Mouse (Mus musculus) heart, postnatal 0 days (tissue): ENCODE results near the gene Vdac2. TPM values are rescaled to one million over a fixed set of nuclear protein-coding genes. Genes with fewer than 3 reads are reported as not detected.
A peak's percentile ranks its signal among the peaks of the same experiment; 100 is the strongest.

Experiments used
- ATAC-seq: fragments of 200-750 bp; cut with Nextera tagmentation; 2 replicates; pipeline ENCODE4 v1.8.0; 2017; ENCODE audit warnings: low read depth, moderate number of reproducible peaks, moderate library complexity; ENCODE audit not compliant: insufficient read depth
- DNase-seq: peaks from one replicate; pipeline ENCODE4 v3.0.0-alpha.2; 2016; ENCODE audit warnings: low spot score
- H3K27ac ChIP-seq: fragments of 300-500 bp; sonication (generic); 2 replicates; pipeline ENCODE4 v1.5.1; 2014; ENCODE audit warnings: low read depth, mild to moderate bottlenecking
- H3K27me3 ChIP-seq: fragments of 300-500 bp; sonication (generic); 2 replicates; pipeline ENCODE4 v1.6.1; 2014; ENCODE audit warnings: low read length, mixed read lengths; ENCODE audit not compliant: control insufficient read depth, insufficient read depth
- H3K36me3 ChIP-seq: fragments of 300-500 bp; sonication (generic); replicated peaks from 2 replicates; pipeline ENCODE4 v1.6.1; 2014; ENCODE audit warnings: low read length, mixed read lengths; ENCODE audit not compliant: control insufficient read depth, insufficient read depth
- H3K4me1 ChIP-seq: fragments of 300-500 bp; sonication (generic); 2 replicates; pipeline ENCODE4 v1.6.1; 2014; ENCODE audit warnings: antibody characterized with exemption; ENCODE audit not compliant: control insufficient read depth, insufficient read depth
- H3K4me2 ChIP-seq: fragments of 300-500 bp; sonication (generic); 2 replicates; pipeline ENCODE4 v1.6.1; 2014; ENCODE audit warnings: low read depth, mild to moderate bottlenecking, low read length, moderate library complexity
- H3K4me3 ChIP-seq: fragments of 300-500 bp; sonication (generic); 2 replicates; pipeline ENCODE4 v1.5.1; 2014; ENCODE audit warnings: low read depth, low read length
- H3K9ac ChIP-seq: fragments of 300-500 bp; sonication (generic); replicated peaks from 2 replicates; pipeline ENCODE4 v1.6.1; 2014; ENCODE audit warnings: low read depth, low read length, mixed read lengths
- H3K9me3 ChIP-seq: fragments of 300-500 bp; sonication (generic); replicated peaks from 2 replicates; pipeline ENCODE4 v1.6.1; 2016; ENCODE audit warnings: low read length; ENCODE audit not compliant: control insufficient read depth
- CTCF ChIP-seq: IDR thresholded peaks from 2 replicates; pipeline ENCODE4 v1.5.1; 2016; ENCODE audit warnings: antibody characterized with exemption, control low read depth, low read depth
- EP300 ChIP-seq: IDR thresholded peaks from 2 replicates; pipeline ENCODE4 v1.6.1; 2016; ENCODE audit warnings: antibody characterized with exemption, low read depth
- WGBS: fragments of 180-500 bp; shearing (Covaris S2); extraction: QIAGEN DNeasy Blood & Tissue Kit; methylation state at CpG from one replicate; pipeline ENCODE4 v1.1.7; 2014; 5-methylcytosine and 5-hydroxymethylcytosine counted together
- polyA plus RNA-seq: library from polyadenylated mRNA; unstranded; fragments of >200 nt; fragmentation: Nextera tagmentation; extraction: Ambion mirVana; gene quantifications from 2 replicates; pipeline ENCODE4 v1.2.1, GENCODE M21; 2015
- total RNA-seq: library from RNA; depleted of rRNA; stranded (reverse); fragments of >200 nt; gene quantifications from 2 replicates; pipeline ENCODE4 v1.2.3, GENCODE M21; 2014; ENCODE audit warnings: low replicate concordance; rRNA removed

Vdac2 gene
- total and polyA plus RNA-seq, 2 experiments from 2014 or later, result 619 to 663 TPM

DNA sequence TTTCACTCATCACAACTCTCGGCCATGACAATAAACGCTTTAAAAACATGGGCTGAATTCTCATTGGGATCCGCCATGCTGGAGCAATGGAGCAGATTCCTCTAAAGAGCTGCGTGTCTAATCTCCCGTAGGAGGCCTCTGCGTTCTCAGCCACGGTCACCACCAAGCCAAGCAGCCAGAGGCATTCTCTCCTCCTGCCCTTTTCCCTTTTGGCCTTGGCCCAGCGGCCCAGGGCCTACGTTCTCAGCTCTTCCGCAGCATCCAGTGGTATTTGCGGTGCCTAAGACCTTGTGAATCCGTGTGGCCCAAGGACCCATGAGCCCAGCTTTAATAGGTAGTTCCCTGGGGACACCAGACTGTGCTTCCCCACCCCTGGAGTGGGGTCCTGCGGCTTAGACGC lies 31.8 kb downstream of the Vdac2 start:
- Histone ChIP-seq H3K9me3 (no peaks in the 10 kb centered on the region), H3K4me2 (no peak overlapping the region), H3K27me3 (no peaks in the 10 kb centered on the region), H3K4me3 (no peak overlapping the region), H3K9ac (no peak overlapping the region), H3K36me3 (no peaks in the 10 kb centered on the region), H3K4me1 (peaks cover 12% of the 10 kb centered on the region), H3K27ac (no peak overlapping the region)
- no peak for DNase-seq
- no peak for ATAC-seq
- TF ChIP-seq CTCF (no peak), EP300 (no peak)
- 78% methylated on average over 14 of the region's 14 CpGs for WGBS

DNA sequence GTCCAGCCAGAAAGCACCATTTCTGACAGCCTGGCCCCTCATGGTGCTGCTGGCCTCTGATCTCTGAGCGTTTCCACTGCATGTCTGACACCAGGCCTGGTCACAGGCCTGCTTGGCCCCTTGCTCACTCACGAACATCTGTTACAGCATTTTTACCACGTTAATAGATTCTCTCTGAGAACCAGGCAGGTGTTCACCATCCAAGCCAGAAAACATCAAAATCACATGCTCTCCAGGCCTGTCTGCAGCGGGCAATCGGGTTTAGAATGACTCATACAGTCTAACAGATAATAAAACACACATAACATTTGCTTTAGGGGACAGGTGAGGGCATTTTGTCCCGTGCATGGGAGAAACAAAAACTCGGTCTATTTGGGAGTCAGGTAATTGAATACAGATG lies 41.3 kb downstream of the Vdac2 start:
- TF ChIP-seq EP300 (no peak), CTCF (no peak)
- H3K4me3 ChIP-seq, result no peak overlapping the region
- no peak for DNase-seq
- no peaks in the 10 kb centered on the region for H3K4me1 ChIP-seq
- H3K27me3 ChIP-seq, result no peaks in the 10 kb centered on the region
- no peaks in the 10 kb centered on the region for H3K9me3 ChIP-seq
- WGBS, result 55% methylated on average over 7 of the region's 7 CpGs
- H3K36me3 ChIP-seq, result no peaks in the 10 kb centered on the region
- H3K4me2 ChIP-seq, result no peak overlapping the region
- ATAC-seq, result no peak
- no peak overlapping the region for H3K27ac ChIP-seq
- no peak overlapping the region for H3K9ac ChIP-seq

DNA sequence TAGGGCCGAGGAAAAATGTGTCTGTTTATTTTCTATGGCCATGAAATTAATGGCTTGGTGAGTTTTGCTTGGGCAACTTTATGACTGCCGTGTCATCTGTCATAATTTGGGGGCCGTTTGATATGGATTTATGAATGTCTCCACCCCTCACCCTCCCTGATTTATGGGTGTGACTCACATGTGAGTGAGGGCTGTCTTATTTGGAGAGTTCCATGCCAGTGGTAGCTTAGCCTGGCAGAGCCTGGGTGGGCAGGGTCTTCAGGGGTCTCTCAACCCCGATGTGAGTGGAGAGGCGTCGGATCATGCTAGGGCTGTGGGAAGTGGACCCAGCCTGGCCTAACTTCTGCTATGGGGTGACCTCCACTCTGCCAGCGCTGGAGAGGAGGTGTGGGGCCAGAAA lies 41.8 kb downstream of the Vdac2 start:
- Histone ChIP-seq H3K4me3 (no peak overlapping the region), H3K9ac (no peak overlapping the region), H3K27ac (no peak overlapping the region), H3K27me3 (no peaks in the 10 kb centered on the region), H3K36me3 (no peaks in the 10 kb centered on the region), H3K4me1 (no peaks in the 10 kb centered on the region), H3K4me2 (no peak overlapping the region), H3K9me3 (no peaks in the 10 kb centered on the region)
- DNase-seq (no peak), ATAC-seq (no peak)
- no peak for TF ChIP-seq CTCF
- TF ChIP-seq EP300, result no peak
- WGBS, result 86% methylated on average over 7 of the region's 7 CpGs

- ATAC-seq (no peak), DNase-seq (no peak)
- TF ChIP-seq EP300, result no peak
- TF ChIP-seq CTCF, result no peak
- Histone ChIP-seq H3K4me3 (no peak overlapping the region), H3K9ac (no peak overlapping the region), H3K27me3 (no peaks in the 10 kb centered on the region), H3K4me1 (no peaks in the 10 kb centered on the region), H3K27ac (no peak overlapping the region), H3K9me3 (no peaks in the 10 kb centered on the region), H3K4me2 (no peak overlapping the region), H3K36me3 (no peaks in the 10 kb centered on the region)
- WGBS, result 69% methylated on average over 2 of the region's 2 CpGs
These were observed 65.4 kb downstream of the Vdac2 start for GRCm38 (mm10) chr14:21890430-21890829.

DNA sequence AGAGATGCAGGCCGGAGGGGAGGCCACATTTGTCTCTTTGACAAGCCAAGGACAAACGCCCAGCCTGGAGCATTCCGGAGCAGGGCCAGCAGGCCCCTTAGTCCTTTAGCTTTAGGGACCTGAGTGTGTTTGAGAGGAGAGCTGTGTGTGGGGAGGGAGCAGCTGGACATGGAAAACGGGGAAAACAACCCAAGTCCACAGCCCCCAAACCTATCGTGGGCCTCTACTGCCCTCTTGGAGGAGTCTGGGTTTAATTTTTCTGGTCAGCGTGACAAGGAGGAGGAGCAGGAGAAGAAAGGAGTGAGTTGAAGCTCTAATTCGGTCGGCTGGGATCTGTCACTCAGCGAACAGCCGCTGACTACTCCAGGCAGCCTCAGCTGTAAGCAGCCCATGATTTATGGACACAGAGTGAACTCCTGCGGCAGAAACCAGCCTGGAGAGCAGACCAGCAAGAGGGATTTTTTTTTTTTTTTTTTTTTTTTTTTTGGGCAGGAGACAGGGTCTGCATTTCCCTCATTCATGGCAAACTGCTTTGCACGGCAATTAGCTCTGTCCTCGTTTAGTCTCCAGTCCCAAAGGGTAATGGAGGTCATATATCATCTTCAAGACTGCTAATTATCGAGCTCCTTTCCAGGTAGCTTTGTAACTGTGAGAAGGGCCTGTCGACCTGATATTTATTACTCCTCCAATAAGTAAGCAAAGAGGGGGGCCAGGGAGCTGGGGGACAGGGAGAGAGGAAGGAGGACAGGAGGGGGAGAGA lies 66.7 kb downstream of the Vdac2 start:
- 22% methylated on average over 15 of the region's 15 CpGs for WGBS
- Histone ChIP-seq H3K9me3 (no peaks in the 10 kb centered on the region), H3K4me3 (no peak overlapping the region), H3K4me1 (no peaks in the 10 kb centered on the region), H3K9ac (no peak overlapping the region), H3K27me3 (no peaks in the 10 kb centered on the region), H3K36me3 (no peaks in the 10 kb centered on the region), H3K27ac (no peak overlapping the region), H3K4me2 (peak overlapping the region; percentile 33)
- peak; percentile 71 for ATAC-seq
- no peak for TF ChIP-seq EP300
- TF ChIP-seq CTCF, result no peak
- DNase-seq, result peak; percentile 16

DNA sequence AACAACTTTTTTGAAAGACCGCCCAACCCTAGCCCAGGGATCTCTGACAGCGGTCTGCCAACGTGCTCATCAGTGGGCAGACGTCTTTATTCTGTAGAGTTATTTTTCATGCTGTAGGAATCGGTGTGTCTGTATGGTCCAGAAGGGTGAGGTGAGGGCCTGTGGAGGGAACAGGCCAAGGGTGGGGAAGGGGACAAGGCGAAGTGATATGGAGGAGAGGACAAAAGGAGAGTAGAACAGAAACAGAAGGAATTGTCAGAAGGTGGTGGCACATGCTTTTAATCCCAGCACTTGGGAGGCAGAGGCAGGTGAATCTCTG lies 67.3 kb downstream of the Vdac2 start:
- Histone ChIP-seq H3K4me1 (no peaks in the 10 kb centered on the region), H3K9me3 (no peaks in the 10 kb centered on the region), H3K4me3 (no peak overlapping the region), H3K4me2 (no peak overlapping the region), H3K36me3 (no peaks in the 10 kb centered on the region), H3K9ac (no peak overlapping the region), H3K27me3 (no peaks in the 10 kb centered on the region), H3K27ac (no peak overlapping the region)
- ATAC-seq, result no peak
- DNase-seq, result no peak
- 83% methylated on average over 6 of the region's 6 CpGs for WGBS
- no peak for TF ChIP-seq CTCF
- TF ChIP-seq EP300, result no peak

Other genes with a start within 250 kb of the Vdac2 start
- not detected in 2 replicates for gene Dupd1, start 110.7 kb upstream of the Vdac2 start, total RNA-seq
- 0.15 TPM in 2 replicates for gene Dupd1, start 110.7 kb upstream of the Vdac2 start, polyA plus RNA-seq
- gene Samd8, start 74.7 kb upstream of the Vdac2 start, total RNA-seq, result 17.3 and 20.9 TPM in 2 replicates
- 7.3 and 8.3 TPM in 2 replicates for gene Samd8, start 74.7 kb upstream of the Vdac2 start, polyA plus RNA-seq
- gene Dusp13, start 74.1 kb upstream of the Vdac2 start, total RNA-seq, result not detected in 2 replicates
- not detected in 2 replicates for gene Dusp13, start 74.1 kb upstream of the Vdac2 start, polyA plus RNA-seq
- 18.3 and 53.5 TPM in 2 replicates for gene Comtd1, start 23.7 kb downstream of the Vdac2 start, total RNA-seq
- gene Comtd1, start 23.7 kb downstream of the Vdac2 start, polyA plus RNA-seq, result 27.8 and 30.6 TPM in 2 replicates
- 1.8 and 3.5 TPM in 2 replicates for gene Zfp503, start 164.4 kb downstream of the Vdac2 start, total RNA-seq
- gene Zfp503, start 164.4 kb downstream of the Vdac2 start, polyA plus RNA-seq, result 0.61 and 0.84 TPM in 2 replicates
- 0.38 TPM in 1 of 2 replicates, not detected in the other for gene Lrmda, start 194.5 kb downstream of the Vdac2 start, total RNA-seq
- 0.54 and 0.82 TPM in 2 replicates for gene Lrmda, start 194.5 kb downstream of the Vdac2 start, polyA plus RNA-seq